Mouse (Mus musculus): ENCODE measurements at regions not wholly inside any gene's neighbourhood (a gene's known extent, or its start where the extent isn't known, plus 50 kb on each side); places are given as distances from the start of the nearest gene placed in this dataset.

- Histone ChIP-seq H3K9me3 (ENCODE audit: control insufficient read depth, low read length) (no peaks in the 10 kb centered on the region), H3K36me3 (ENCODE audit: control insufficient read depth, insufficient read depth, low read length) (no peaks in the 10 kb centered on the region), H3K27ac (replicated peaks; ENCODE audit: low read depth, low read length) (no peak overlapping the region), H3K4me2 (ENCODE audit: low read length) (no peak overlapping the region), H3K4me3 (replicated peaks; ENCODE audit: low read depth, low read length) (no peak overlapping the region), H3K4me1 (ENCODE audit: control insufficient read depth, insufficient read depth, low read length) (no peaks in the 10 kb centered on the region), H3K9ac (replicated peaks; ENCODE audit: low read length) (no peak overlapping the region), H3K27me3 (ENCODE audit: control insufficient read depth, insufficient read depth, low read length) (no peaks in the 10 kb centered on the region)
- 44% methylated on average over 12 of the region's 12 CpGs for WGBS
- no peak for ATAC-seq (ENCODE audit: low FRiP score, low TSS enrichment)
- DNase-seq, result no peak
These were observed 190.1 kb upstream of the Fat1 start for GRCm38 (mm10) chr8:44744991-44745658.

- Histone ChIP-seq H3K27ac (replicated peaks; ENCODE audit: low read depth, low read length) (no peak overlapping the region), H3K4me1 (ENCODE audit: control insufficient read depth, insufficient read depth, low read length) (no peaks in the 10 kb centered on the region), H3K4me3 (replicated peaks; ENCODE audit: low read depth, low read length) (no peak overlapping the region), H3K4me2 (ENCODE audit: low read length) (no peak overlapping the region), H3K9ac (replicated peaks; ENCODE audit: low read length) (no peak overlapping the region), H3K9me3 (ENCODE audit: control insufficient read depth, low read length) (no peaks in the 10 kb centered on the region), H3K36me3 (ENCODE audit: control insufficient read depth, insufficient read depth, low read length) (no peaks in the 10 kb centered on the region), H3K27me3 (ENCODE audit: control insufficient read depth, insufficient read depth, low read length) (no peaks in the 10 kb centered on the region)
- 64% methylated on average over 6 of the region's 6 CpGs for WGBS
- ATAC-seq (ENCODE audit: low FRiP score, low TSS enrichment) (no peak; the same call in 1 of the 2 replicates), DNase-seq (no peak)
These were observed 176.5 kb upstream of the Fat1 start for GRCm38 (mm10) chr8:44758727-44759126.

- no peaks in the 10 kb centered on the region for H3K4me1 ChIP-seq (ENCODE audit: control insufficient read depth, insufficient read depth, low read length)
- H3K4me3 ChIP-seq (replicated peaks; ENCODE audit: low read depth, low read length), result no peak overlapping the region
- 91% methylated on average over 10 of the region's 10 CpGs for WGBS
- no peaks in the 10 kb centered on the region for H3K9me3 ChIP-seq (ENCODE audit: control insufficient read depth, low read length)
- ATAC-seq (ENCODE audit: low FRiP score, low TSS enrichment) (no peak), DNase-seq (no peak)
- no peaks in the 10 kb centered on the region for H3K36me3 ChIP-seq (ENCODE audit: control insufficient read depth, insufficient read depth, low read length)
- no peak overlapping the region for H3K9ac ChIP-seq (replicated peaks; ENCODE audit: low read length)
- H3K4me2 ChIP-seq (ENCODE audit: low read length), result no peak overlapping the region
- no peaks in the 10 kb centered on the region for H3K27me3 ChIP-seq (ENCODE audit: control insufficient read depth, insufficient read depth, low read length)
- H3K27ac ChIP-seq (replicated peaks; ENCODE audit: low read depth, low read length), result no peak overlapping the region
These were observed 172.5 kb upstream of the Fat1 start for GRCm38 (mm10) chr8:44762731-44763130.

DNA sequence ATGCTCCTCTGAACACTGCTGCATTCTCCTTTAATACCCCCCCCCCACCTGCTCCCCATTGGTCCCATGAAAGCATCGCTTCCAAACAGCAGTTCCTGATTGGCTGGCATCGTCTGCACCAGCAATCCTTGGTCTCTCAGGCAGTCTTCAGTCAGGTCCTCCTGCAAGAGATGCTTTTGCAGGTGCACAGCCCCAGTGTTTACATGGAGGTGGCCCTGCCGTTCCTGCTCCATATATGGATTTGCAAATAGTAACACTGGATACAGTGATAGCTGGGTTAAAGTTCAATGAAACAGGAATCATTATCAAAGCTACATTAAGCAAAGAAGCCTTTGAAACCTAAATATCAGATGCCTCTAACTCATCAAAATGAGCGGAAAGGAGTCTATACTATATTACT is 170.1 kb upstream of the Fat1 start:
- H3K4me3 ChIP-seq (replicated peaks; ENCODE audit: low read depth, low read length), result no peak overlapping the region
- no peak overlapping the region for H3K4me2 ChIP-seq (ENCODE audit: low read length)
- 91% methylated on average over 4 of the region's 4 CpGs for WGBS
- ATAC-seq (ENCODE audit: low FRiP score, low TSS enrichment) (no peak), DNase-seq (no peak)
- no peaks in the 10 kb centered on the region for H3K27me3 ChIP-seq (ENCODE audit: control insufficient read depth, insufficient read depth, low read length)
- no peaks in the 10 kb centered on the region for H3K4me1 ChIP-seq (ENCODE audit: control insufficient read depth, insufficient read depth, low read length)
- no peak overlapping the region for H3K27ac ChIP-seq (replicated peaks; ENCODE audit: low read depth, low read length)
- H3K36me3 ChIP-seq (ENCODE audit: control insufficient read depth, insufficient read depth, low read length), result no peaks in the 10 kb centered on the region
- H3K9me3 ChIP-seq (ENCODE audit: control insufficient read depth, low read length), result no peaks in the 10 kb centered on the region
- H3K9ac ChIP-seq (replicated peaks; ENCODE audit: low read length), result no peak overlapping the region

- 80% methylated on average over 5 of the region's 5 CpGs for WGBS
- Histone ChIP-seq H3K4me1 (ENCODE audit: control insufficient read depth, insufficient read depth, low read length) (no peaks in the 10 kb centered on the region), H3K4me3 (replicated peaks; ENCODE audit: low read depth, low read length) (no peak overlapping the region), H3K9ac (replicated peaks; ENCODE audit: low read length) (no peak overlapping the region), H3K36me3 (ENCODE audit: control insufficient read depth, insufficient read depth, low read length) (no peaks in the 10 kb centered on the region), H3K27ac (replicated peaks; ENCODE audit: low read depth, low read length) (no peak overlapping the region), H3K9me3 (ENCODE audit: control insufficient read depth, low read length) (no peaks in the 10 kb centered on the region), H3K4me2 (ENCODE audit: low read length) (no peak overlapping the region), H3K27me3 (ENCODE audit: control insufficient read depth, insufficient read depth, low read length) (no peaks in the 10 kb centered on the region)
- ATAC-seq (ENCODE audit: low FRiP score, low TSS enrichment) (no peak), DNase-seq (no peak)
These were observed 169.6 kb upstream of the Fat1 start for GRCm38 (mm10) chr8:44765677-44766076.

DNA sequence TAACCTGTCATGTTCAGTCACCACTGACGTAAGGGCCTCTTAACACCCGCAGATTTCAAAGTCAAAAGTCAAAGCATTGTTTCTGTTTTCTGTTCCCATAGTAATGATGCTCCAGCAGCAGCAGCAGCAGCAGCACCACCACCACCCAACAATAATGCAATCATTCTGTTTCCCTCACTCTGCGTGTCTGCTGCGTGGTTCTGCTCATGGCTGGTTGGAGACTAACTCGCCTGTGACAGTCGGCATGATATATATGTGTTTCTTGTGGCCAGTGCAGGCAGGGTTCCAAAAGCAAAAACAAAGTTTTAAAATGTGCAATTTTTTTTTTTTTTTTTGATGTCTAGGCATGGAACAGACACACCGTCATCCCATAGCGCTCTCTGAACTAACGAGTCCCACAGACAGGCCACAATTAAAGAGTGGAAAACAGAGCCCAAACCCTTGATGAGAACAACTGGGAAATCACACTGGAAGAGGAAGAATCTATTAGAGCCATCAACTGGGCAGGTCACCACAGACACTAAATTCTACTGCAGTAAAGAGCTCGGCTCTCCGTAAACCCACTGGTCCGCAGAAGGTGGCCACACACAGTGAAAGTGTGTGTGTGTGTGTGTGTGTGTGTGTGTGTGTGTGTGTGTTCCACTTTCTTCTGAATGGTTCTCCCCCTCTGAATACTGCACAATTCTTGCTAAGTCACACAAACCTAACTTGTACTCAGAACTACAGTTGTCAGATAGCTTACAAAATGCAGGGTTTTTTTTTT is 169.0 kb upstream of the Fat1 start:
- DNase-seq (no peak), ATAC-seq (ENCODE audit: low FRiP score, low TSS enrichment) (no peak)
- H3K9me3 ChIP-seq (ENCODE audit: control insufficient read depth, low read length), result no peaks in the 10 kb centered on the region
- no peak overlapping the region for H3K4me3 ChIP-seq (replicated peaks; ENCODE audit: low read depth, low read length)
- H3K9ac ChIP-seq (replicated peaks; ENCODE audit: low read length), result no peak overlapping the region
- WGBS, result 76% methylated on average over 12 of the region's 12 CpGs
- no peaks in the 10 kb centered on the region for H3K4me1 ChIP-seq (ENCODE audit: control insufficient read depth, insufficient read depth, low read length)
- no peak overlapping the region for H3K4me2 ChIP-seq (ENCODE audit: low read length)
- H3K36me3 ChIP-seq (ENCODE audit: control insufficient read depth, insufficient read depth, low read length), result no peaks in the 10 kb centered on the region
- H3K27ac ChIP-seq (replicated peaks; ENCODE audit: low read depth, low read length), result no peak overlapping the region
- H3K27me3 ChIP-seq (ENCODE audit: control insufficient read depth, insufficient read depth, low read length), result no peaks in the 10 kb centered on the region

GRCm38 (mm10) chr8:44767271-44767670 is 168.0 kb upstream of the Fat1 start:
- Histone ChIP-seq H3K4me2 (ENCODE audit: low read length) (no peak overlapping the region), H3K9ac (replicated peaks; ENCODE audit: low read length) (no peak overlapping the region), H3K27me3 (ENCODE audit: control insufficient read depth, insufficient read depth, low read length) (no peaks in the 10 kb centered on the region), H3K4me1 (ENCODE audit: control insufficient read depth, insufficient read depth, low read length) (no peaks in the 10 kb centered on the region), H3K36me3 (ENCODE audit: control insufficient read depth, insufficient read depth, low read length) (no peaks in the 10 kb centered on the region), H3K4me3 (replicated peaks; ENCODE audit: low read depth, low read length) (no peak overlapping the region), H3K9me3 (ENCODE audit: control insufficient read depth, low read length) (no peaks in the 10 kb centered on the region), H3K27ac (replicated peaks; ENCODE audit: low read depth, low read length) (no peak overlapping the region)
- WGBS, result 89% methylated on average over 4 of the region's 4 CpGs
- ATAC-seq (ENCODE audit: low FRiP score, low TSS enrichment) (no peak), DNase-seq (no peak)

DNA sequence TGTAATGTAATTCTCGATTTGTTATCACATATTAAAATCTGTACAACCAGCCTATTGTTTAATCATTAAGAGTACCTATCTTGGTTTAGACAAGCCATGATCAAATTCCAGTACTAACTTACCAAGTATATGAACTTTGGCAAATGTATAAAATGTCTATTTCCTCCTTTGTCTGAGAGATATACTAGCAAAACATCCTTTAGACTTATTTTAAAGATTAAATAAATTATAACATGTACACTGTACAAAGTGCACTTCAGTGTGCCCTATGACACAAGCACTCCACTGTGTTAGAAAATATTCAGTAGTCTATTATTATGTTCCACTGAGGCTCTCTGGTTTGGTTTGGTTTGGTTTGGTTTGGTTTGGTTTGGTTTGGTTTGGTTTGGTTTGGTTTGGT is 156.0 kb upstream of the Fat1 start:
- no peak overlapping the region for H3K4me3 ChIP-seq (replicated peaks; ENCODE audit: low read depth, low read length)
- no peak overlapping the region for H3K27ac ChIP-seq (replicated peaks; ENCODE audit: low read depth, low read length)
- DNase-seq, result no peak
- no peak overlapping the region for H3K4me2 ChIP-seq (ENCODE audit: low read length)
- ATAC-seq (ENCODE audit: low FRiP score, low TSS enrichment), result no peak
- no peaks in the 10 kb centered on the region for H3K4me1 ChIP-seq (ENCODE audit: control insufficient read depth, insufficient read depth, low read length)
- H3K27me3 ChIP-seq (ENCODE audit: control insufficient read depth, insufficient read depth, low read length), result no peaks in the 10 kb centered on the region
- H3K9ac ChIP-seq (replicated peaks; ENCODE audit: low read length), result no peak overlapping the region
- WGBS, result 91% methylated on average over 1 of the region's 1 CpGs
- H3K36me3 ChIP-seq (ENCODE audit: control insufficient read depth, insufficient read depth, low read length), result no peaks in the 10 kb centered on the region
- H3K9me3 ChIP-seq (ENCODE audit: control insufficient read depth, low read length), result no peaks in the 10 kb centered on the region

GRCm38 (mm10) chr8:44782421-44782820 is 152.8 kb upstream of the Fat1 start:
- Histone ChIP-seq H3K36me3 (ENCODE audit: control insufficient read depth, insufficient read depth, low read length) (no peaks in the 10 kb centered on the region), H3K4me1 (ENCODE audit: control insufficient read depth, insufficient read depth, low read length) (no peaks in the 10 kb centered on the region), H3K9me3 (ENCODE audit: control insufficient read depth, low read length) (no peaks in the 10 kb centered on the region), H3K4me3 (replicated peaks; ENCODE audit: low read depth, low read length) (no peak overlapping the region), H3K9ac (replicated peaks; ENCODE audit: low read length) (no peak overlapping the region), H3K27me3 (ENCODE audit: control insufficient read depth, insufficient read depth, low read length) (no peaks in the 10 kb centered on the region), H3K27ac (replicated peaks; ENCODE audit: low read depth, low read length) (no peak overlapping the region), H3K4me2 (ENCODE audit: low read length) (no peak overlapping the region)
- DNase-seq, result no peak
- ATAC-seq (ENCODE audit: low FRiP score, low TSS enrichment), result no peak
- WGBS, result 95% methylated on average over 9 of the region's 9 CpGs

All from midbrain, embryonic 14.5 days (tissue).